Mouse (Mus musculus): ENCODE data around the gene Cwc27. TPM values are rescaled to one million over a fixed set of nuclear protein-coding genes. Genes with fewer than 3 reads are reported as not detected.
A peak's percentile ranks its signal among the peaks of the same experiment; 100 is the strongest.

The Cwc27 gene
- polyA plus RNA-seq, 1 experiment from 2014 or later, result 16.3 TPM

DNA sequence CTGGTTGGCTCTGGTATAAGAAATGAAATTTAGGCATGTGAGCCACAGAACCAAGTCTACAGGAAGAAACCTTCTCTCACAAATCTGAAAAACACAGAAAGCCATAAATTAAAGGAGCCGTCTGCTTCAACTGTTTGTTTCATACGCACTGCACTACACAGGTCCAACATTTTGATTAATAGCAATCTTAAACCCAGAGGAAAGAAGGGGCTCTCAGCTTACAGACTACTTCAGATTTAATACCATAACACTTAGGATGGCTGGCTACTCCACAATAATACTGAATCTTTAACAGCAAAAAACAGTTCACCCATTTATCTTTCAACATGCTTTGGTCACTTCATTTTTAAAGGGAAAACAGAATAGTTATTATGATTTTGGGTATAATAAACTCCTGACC is 182.2 kb downstream of the Cwc27 start:
- Histone ChIP-seq H3K4me2 (replicated peaks; ENCODE audit: low read depth) (no peak overlapping the region), H3K9ac (ENCODE audit: low read length) (no peak overlapping the region), H3K4me3 (ENCODE audit: low read depth, low read length) (no peak overlapping the region), H3K27ac (replicated peaks) (no peak overlapping the region), H3K36me3 (ENCODE audit: control insufficient read depth, insufficient read depth, low read length) (no peaks in the 10 kb centered on the region; the same call in 1 of the 2 replicates), H3K4me1 (replicated peaks; ENCODE audit: control insufficient read depth, insufficient read depth) (0 out of 2 replicates have a peak, but pooled peaks cover 2% of the 10 kb centered on the region), H3K9me3 (ENCODE audit: control insufficient read depth, low read length) (no peaks in the 10 kb centered on the region), H3K27me3 (ENCODE audit: control insufficient read depth, insufficient read depth, low read length) (no peaks in the 10 kb centered on the region)
- WGBS, result 54% methylated on average over 2 of the region's 2 CpGs
- DNase-seq (ENCODE audit: low spot score), result no peak
- TF ChIP-seq CTCF (IDR thresholded peaks at IDR 0.05; ENCODE audit: low read depth) (no peak), EP300 (optimal IDR thresholded peaks at IDR 0.05) (no peak)
- no peak for ATAC-seq (ENCODE audit: low FRiP score, low TSS enrichment)

- ATAC-seq (ENCODE audit: low FRiP score, low TSS enrichment) (peak; percentile 26; the same call in 1 of the 2 replicates), DNase-seq (ENCODE audit: low spot score) (no peak)
- Histone ChIP-seq H3K27ac (replicated peaks) (peak overlapping the region; percentile 86), H3K27me3 (ENCODE audit: control insufficient read depth, insufficient read depth, low read length) (no peaks in the 10 kb centered on the region), H3K36me3 (ENCODE audit: control insufficient read depth, insufficient read depth, low read length) (no peaks in the 10 kb centered on the region; the same call in 1 of the 2 replicates), H3K4me2 (replicated peaks; ENCODE audit: low read depth) (no peak overlapping the region), H3K9ac (ENCODE audit: low read length) (no peak overlapping the region), H3K4me1 (replicated peaks; ENCODE audit: control insufficient read depth, insufficient read depth) (0 out of 2 replicates have a peak, but pooled peaks cover 2% of the 10 kb centered on the region), H3K4me3 (ENCODE audit: low read depth, low read length) (no peak overlapping the region), H3K9me3 (ENCODE audit: control insufficient read depth, low read length) (no peaks in the 10 kb centered on the region)
- TF ChIP-seq CTCF (IDR thresholded peaks at IDR 0.05; ENCODE audit: low read depth), result no peak
- WGBS, result 39% methylated on average over 7 of the region's 7 CpGs
Measured at GRCm38 (mm10) chr13:104632427-104633167, 184.3 kb downstream of the Cwc27 start.

DNA sequence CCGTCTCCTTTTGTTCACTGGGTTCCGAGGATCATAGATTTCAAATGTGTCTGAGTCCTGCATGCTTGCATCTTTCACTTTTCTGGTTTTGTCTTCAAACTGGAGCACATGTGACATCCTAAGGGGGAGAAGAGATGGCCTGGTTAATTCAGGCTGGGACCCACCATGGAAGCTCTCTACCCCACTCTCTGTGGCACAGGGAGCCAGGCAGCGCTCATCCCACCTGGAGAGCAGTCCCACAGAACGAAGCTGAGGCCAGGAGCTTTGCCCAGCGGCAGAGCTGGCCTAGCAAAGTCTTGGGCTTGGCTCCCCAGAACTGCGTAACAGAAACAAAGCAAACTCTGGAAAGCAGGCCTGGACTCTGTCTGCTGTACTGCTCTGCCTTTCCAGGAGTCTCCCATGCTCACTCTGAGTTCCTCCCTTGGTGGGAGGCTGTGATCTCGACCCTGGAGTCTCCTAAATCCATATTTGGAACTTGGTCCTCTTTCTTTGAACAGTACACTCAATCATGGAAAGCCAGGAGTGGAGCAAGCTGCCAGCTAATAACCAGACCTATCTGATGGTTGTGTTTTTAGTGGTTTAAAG is 185.2 kb downstream of the Cwc27 start:
- H3K4me3 ChIP-seq (ENCODE audit: low read depth, low read length), result no peak overlapping the region
- no peaks in the 10 kb centered on the region for H3K9me3 ChIP-seq (ENCODE audit: control insufficient read depth, low read length)
- ATAC-seq (ENCODE audit: low FRiP score, low TSS enrichment) (peak; percentile 65; the same call in 1 of the 2 replicates), DNase-seq (ENCODE audit: low spot score) (no peak)
- H3K4me2 ChIP-seq (replicated peaks; ENCODE audit: low read depth), result no peak overlapping the region
- H3K27ac ChIP-seq (replicated peaks), result peak overlapping the region; percentile 86
- H3K36me3 ChIP-seq (ENCODE audit: control insufficient read depth, insufficient read depth, low read length), result no peaks in the 10 kb centered on the region; the same call in 1 of the 2 replicates
- 0 out of 2 replicates have a peak, but pooled peaks cover 2% of the 10 kb centered on the region for H3K4me1 ChIP-seq (replicated peaks; ENCODE audit: control insufficient read depth, insufficient read depth)
- H3K27me3 ChIP-seq (ENCODE audit: control insufficient read depth, insufficient read depth, low read length), result no peaks in the 10 kb centered on the region
- peak overlapping the region; percentile 35; the same call in 1 of the 2 replicates for H3K9ac ChIP-seq (ENCODE audit: low read length)
- WGBS, result 61% methylated on average over 7 of the region's 7 CpGs
- TF ChIP-seq EP300 (optimal IDR thresholded peaks at IDR 0.05) (no peak), CTCF (IDR thresholded peaks at IDR 0.05; ENCODE audit: low read depth) (no peak)

GRCm38 (mm10) chr13:104630808-104631207 is 186.1 kb downstream of the Cwc27 start:
- ATAC-seq (ENCODE audit: low FRiP score, low TSS enrichment), result peak; percentile 60; the same call in 1 of the 2 replicates
- Histone ChIP-seq H3K9ac (ENCODE audit: low read length) (no peak overlapping the region), H3K27ac (replicated peaks) (no peak overlapping the region; the same call in 1 of the 2 replicates), H3K4me3 (ENCODE audit: low read depth, low read length) (no peak overlapping the region), H3K27me3 (ENCODE audit: control insufficient read depth, insufficient read depth, low read length) (no peaks in the 10 kb centered on the region), H3K9me3 (ENCODE audit: control insufficient read depth, low read length) (no peaks in the 10 kb centered on the region), H3K4me1 (replicated peaks; ENCODE audit: control insufficient read depth, insufficient read depth) (0 out of 2 replicates have a peak, but pooled peaks cover 2% of the 10 kb centered on the region), H3K36me3 (ENCODE audit: control insufficient read depth, insufficient read depth, low read length) (no peaks in the 10 kb centered on the region; the same call in 1 of the 2 replicates), H3K4me2 (replicated peaks; ENCODE audit: low read depth) (no peak overlapping the region)
- 48% methylated on average over 5 of the region's 5 CpGs for WGBS
- TF ChIP-seq EP300 (optimal IDR thresholded peaks at IDR 0.05), result no peak
- TF ChIP-seq CTCF (IDR thresholded peaks at IDR 0.05; ENCODE audit: low read depth), result no peak
- peak; percentile 45 for DNase-seq (ENCODE audit: low spot score)

DNA sequence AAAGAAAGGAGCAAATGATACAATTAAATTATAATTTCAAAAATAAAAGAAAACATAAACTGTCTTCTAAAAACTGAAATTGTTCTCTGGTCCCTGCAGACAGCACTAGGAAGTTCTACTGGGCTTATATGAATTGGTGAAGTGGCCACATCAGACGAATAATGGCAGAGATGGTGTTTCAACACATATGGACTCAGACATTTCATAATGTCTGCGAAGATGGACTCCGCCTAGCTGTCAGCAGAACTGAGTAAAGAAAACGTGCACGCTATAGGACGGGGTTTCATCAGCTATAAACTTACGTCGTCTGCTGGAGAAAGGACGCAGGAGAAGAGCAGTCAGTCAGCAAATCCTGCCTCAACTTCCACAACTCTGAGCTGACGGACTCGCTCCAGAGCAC is 187.3 kb downstream of the Cwc27 start:
- 89% methylated on average over 11 of the region's 11 CpGs for WGBS
- no peaks in the 10 kb centered on the region; the same call in 1 of the 2 replicates for H3K36me3 ChIP-seq (ENCODE audit: control insufficient read depth, insufficient read depth, low read length)
- DNase-seq (ENCODE audit: low spot score), result no peak
- H3K9me3 ChIP-seq (ENCODE audit: control insufficient read depth, low read length), result no peaks in the 10 kb centered on the region
- H3K27me3 ChIP-seq (ENCODE audit: control insufficient read depth, insufficient read depth, low read length), result no peaks in the 10 kb centered on the region
- H3K4me1 ChIP-seq (replicated peaks; ENCODE audit: control insufficient read depth, insufficient read depth), result 0 out of 2 replicates have a peak, but pooled peaks cover 2% of the 10 kb centered on the region
- ATAC-seq (ENCODE audit: low FRiP score, low TSS enrichment), result no peak
- no peak for TF ChIP-seq EP300 (optimal IDR thresholded peaks at IDR 0.05)
- no peak for TF ChIP-seq CTCF (IDR thresholded peaks at IDR 0.05; ENCODE audit: low read depth)
- no peak overlapping the region for H3K9ac ChIP-seq (ENCODE audit: low read length)
- no peak overlapping the region for H3K4me2 ChIP-seq (replicated peaks; ENCODE audit: low read depth)
- no peak overlapping the region for H3K4me3 ChIP-seq (ENCODE audit: low read depth, low read length)
- no peak overlapping the region for H3K27ac ChIP-seq (replicated peaks)

Measured in stomach, postnatal 0 days (tissue).